Mouse (Mus musculus) embryo, embryonic 11.5 days (tissue): ENCODE measurements at regions not wholly inside any gene's neighbourhood (a gene's known extent, or its start where the extent isn't known, plus 50 kb on each side); places are given as distances from the start of the nearest gene placed in this dataset.

Experiments used
- DNase-seq: peaks from one replicate; pipeline ENCODE4 v3.0.0-alpha.2; 2012; ENCODE audit warnings: low read depth, low spot score

- no peak for DNase-seq
Measured at GRCm38 (mm10) chr2:47053689-47054088, 1760.2 kb upstream of the Acvr2a start.

GRCm38 (mm10) chr2:47074191-47074590, 1739.7 kb upstream of the Acvr2a start:
- no peak for DNase-seq

GRCm38 (mm10) chr2:47075225-47075624, 1738.7 kb upstream of the Acvr2a start:
- DNase-seq = no peak

- peak; percentile 11 for DNase-seq
Measured at GRCm38 (mm10) chr2:47088635-47089034, 1725.3 kb upstream of the Acvr2a start.

- no peak for DNase-seq
Measured at GRCm38 (mm10) chr2:47095993-47096392, 1717.9 kb upstream of the Acvr2a start.

- no peak for DNase-seq
Measured at GRCm38 (mm10) chr2:47139435-47139834, 1674.5 kb upstream of the Acvr2a start.

GRCm38 (mm10) chr2:47184067-47184802, 1629.7 kb upstream of the Acvr2a start:
- no peak for DNase-seq
